Mouse (Mus musculus) limb, embryonic 12.5 days (tissue): ENCODE measurements around the gene Tas2r123. TPM values are rescaled to one million over a fixed set of nuclear protein-coding genes. Genes with fewer than 3 reads are reported as not detected.

Experiments
- ATAC-seq: fragments of 200-750 bp; cut with Nextera tagmentation; 2 replicates; pipeline ENCODE4 v1.8.0; 2017; ENCODE audit warnings: low read depth, moderate TSS enrichment; ENCODE audit not compliant: insufficient number of reproducible peaks, insufficient read depth, low FRiP score, low TSS enrichment
- H3K27ac ChIP-seq: fragments of 300-500 bp; sonication (generic); 2 replicates; pipeline ENCODE4 v1.5.1; 2016; ENCODE audit warnings: mild to moderate bottlenecking, moderate library complexity
- H3K27me3 ChIP-seq: fragments of 300-500 bp; sonication (generic); 2 replicates; pipeline ENCODE4 v1.6.1; 2016; ENCODE audit warnings: mild to moderate bottlenecking, moderate library complexity
- H3K36me3 ChIP-seq: fragments of 300-500 bp; sonication (generic); 2 replicates; pipeline ENCODE4 v1.6.1; 2016; ENCODE audit warnings: mild to moderate bottlenecking, moderate library complexity
- H3K4me1 ChIP-seq: fragments of 300-500 bp; sonication (generic); replicated peaks from 2 replicates; pipeline ENCODE4 v1.6.1; 2016
- H3K4me2 ChIP-seq: fragments of 300-500 bp; sonication (generic); 2 replicates; pipeline ENCODE4 v1.6.1; 2016; ENCODE audit warnings: mild to moderate bottlenecking, moderate library complexity
- H3K4me3 ChIP-seq: fragments of 300-500 bp; sonication (generic); replicated peaks from 2 replicates; pipeline ENCODE4 v1.5.1; 2016; ENCODE audit warnings: mild to moderate bottlenecking
- H3K9ac ChIP-seq: fragments of 300-500 bp; sonication (generic); replicated peaks from 2 replicates; pipeline ENCODE4 v1.6.1; 2016; ENCODE audit warnings: mild to moderate bottlenecking, moderate library complexity
- H3K9me3 ChIP-seq: fragments of 300-500 bp; sonication (generic); 2 replicates; pipeline ENCODE4 v1.6.1; 2016; ENCODE audit warnings: mild to moderate bottlenecking, moderate library complexity
- WGBS: fragments of 180-500 bp; shearing (Covaris S2); methylation state at CpG from one replicate; pipeline ENCODE4 v1.1.7; 2016; 5-methylcytosine and 5-hydroxymethylcytosine counted together
- polyA plus RNA-seq: library from polyadenylated mRNA; unstranded; fragments of >200 nt; fragmentation: Nextera tagmentation; extraction: Ambion mirVana; gene quantifications from 2 replicates; pipeline ENCODE4 v1.2.1, GENCODE M21; 2016

The Tas2r123 gene
- not detected in 2 replicates for polyA plus RNA-seq

GRCm38 (mm10) chr6:132846842-132847241 lies at the start of gene Tas2r123:
Gene Tas2r123, plus strand, starts transcription at chr6:132847142.
- Histone ChIP-seq H3K27ac (no peak within 1 kb of the TSS), H3K27me3 (no peaks in the 10 kb centered on the region), H3K9me3 (no peaks in the 10 kb centered on the region), H3K4me2 (no peak within 1 kb of the TSS), H3K36me3 (no peaks in the 10 kb centered on the region), H3K4me1 (no peaks in the 10 kb centered on the region), H3K4me3 (no peak within 1 kb of the TSS), H3K9ac (no peak within 1 kb of the TSS)
- no peak for ATAC-seq
- WGBS, result 81% methylated on average over 1 of the region's 1 CpGs

GRCm38 (mm10) chr6:132802518-132802917 lies 44.4 kb upstream of the Tas2r123 start, which contains the start of gene Tas2r117:
Gene Tas2r117, plus strand, starts transcription at chr6:132802818.
- Histone ChIP-seq H3K4me2 (no peak within 1 kb of the TSS), H3K27ac (no peak within 1 kb of the TSS), H3K9me3 (no peaks in the 10 kb centered on the region), H3K4me1 (no peaks in the 10 kb centered on the region), H3K9ac (no peak within 1 kb of the TSS), H3K27me3 (no peaks in the 10 kb centered on the region), H3K4me3 (no peak within 1 kb of the TSS), H3K36me3 (no peaks in the 10 kb centered on the region)
- ATAC-seq, result no peak
- WGBS, result 84% methylated on average over 1 of the region's 1 CpGs

GRCm38 (mm10) chr6:132855138-132855537 lies 8.2 kb downstream of the Tas2r123 start, which contains the start of gene Tas2r116:
Gene Tas2r116, plus strand, starts transcription at chr6:132855438.
- no peak within 1 kb of the TSS for H3K27ac ChIP-seq
- no peak within 1 kb of the TSS for H3K4me2 ChIP-seq
- H3K4me1 ChIP-seq, result no peaks in the 10 kb centered on the region
- H3K9me3 ChIP-seq, result no peaks in the 10 kb centered on the region
- 88% methylated on average over 1 of the region's 1 CpGs for WGBS
- H3K27me3 ChIP-seq, result no peaks in the 10 kb centered on the region
- ATAC-seq, result no peak
- no peak within 1 kb of the TSS for H3K4me3 ChIP-seq
- H3K36me3 ChIP-seq, result no peaks in the 10 kb centered on the region
- H3K9ac ChIP-seq, result no peak within 1 kb of the TSS

- Histone ChIP-seq H3K4me3 (no peak within 1 kb of the TSS), H3K27ac (no peak within 1 kb of the TSS), H3K4me2 (no peak within 1 kb of the TSS), H3K27me3 (no peaks in the 10 kb centered on the region), H3K36me3 (no peaks in the 10 kb centered on the region), H3K9me3 (no peaks in the 10 kb centered on the region), H3K9ac (no peak within 1 kb of the TSS), H3K4me1 (no peaks in the 10 kb centered on the region)
- ATAC-seq, result no peak
Measured at GRCm38 (mm10) chr6:132867708-132868107, 20.8 kb downstream of the Tas2r123 start, which contains the start of gene Tas2r110. Gene Tas2r110, plus strand, starts transcription at chr6:132868008.

- Histone ChIP-seq H3K9ac (no peak within 1 kb of the TSS), H3K27me3 (no peaks in the 10 kb centered on the region), H3K9me3 (no peaks in the 10 kb centered on the region), H3K27ac (no peak within 1 kb of the TSS), H3K4me1 (no peaks in the 10 kb centered on the region), H3K4me2 (no peak within 1 kb of the TSS), H3K4me3 (no peak within 1 kb of the TSS), H3K36me3 (no peaks in the 10 kb centered on the region)
- WGBS, result 71% methylated on average over 1 of the region's 1 CpGs
- no peak for ATAC-seq
Measured at GRCm38 (mm10) chr6:132892711-132893110, 45.8 kb downstream of the Tas2r123 start, which contains the start of gene Tas2r113. Gene Tas2r113, plus strand, starts transcription at chr6:132893011.

Other genes with a start within 250 kb of the Tas2r123 start
- not detected in 2 replicates for gene A630073D07Rik, start 195.6 kb upstream of the Tas2r123 start, polyA plus RNA-seq
- gene Tas2r120, start 190.2 kb upstream of the Tas2r123 start, polyA plus RNA-seq, result not detected in 2 replicates
- not detected in 2 replicates for gene Tas2r121, start 146.1 kb upstream of the Tas2r123 start, polyA plus RNA-seq
- not detected in 2 replicates for gene Tas2r122, start 135.2 kb upstream of the Tas2r123 start, polyA plus RNA-seq
- not detected in 2 replicates for gene Tas2r115, start 109.1 kb upstream of the Tas2r123 start, polyA plus RNA-seq
- not detected in 2 replicates for gene Tas2r124, start 92.4 kb upstream of the Tas2r123 start, polyA plus RNA-seq
- not detected in 2 replicates for gene Tas2r102, start 85.0 kb upstream of the Tas2r123 start, polyA plus RNA-seq
- not detected in 2 replicates for gene Tas2r136, start 69.0 kb upstream of the Tas2r123 start, polyA plus RNA-seq
- not detected in 2 replicates for gene Tas2r117, start 44.3 kb upstream of the Tas2r123 start, polyA plus RNA-seq
- gene Tas2r116, start 8.3 kb downstream of the Tas2r123 start, polyA plus RNA-seq, result not detected in 2 replicates
- not detected in 2 replicates for gene Tas2r110, start 20.9 kb downstream of the Tas2r123 start, polyA plus RNA-seq
- not detected in 2 replicates for gene Tas2r113, start 45.9 kb downstream of the Tas2r123 start, polyA plus RNA-seq
- not detected in 2 replicates for gene Tas2r125, start 62.5 kb downstream of the Tas2r123 start, polyA plus RNA-seq
- gene Tas2r129, start 104.0 kb downstream of the Tas2r123 start, polyA plus RNA-seq, result not detected in 2 replicates
- not detected in 2 replicates for gene Tas2r131, start 110.8 kb downstream of the Tas2r123 start, polyA plus RNA-seq
- gene Tas2r109, start 133.8 kb downstream of the Tas2r123 start, polyA plus RNA-seq, result not detected in 2 replicates
- gene Tas2r103, start 190.0 kb downstream of the Tas2r123 start, polyA plus RNA-seq, result not detected in 2 replicates
- gene Tas2r140, start 208.7 kb downstream of the Tas2r123 start, polyA plus RNA-seq, result not detected in 2 replicates